Mouse (Mus musculus): ENCODE data around the gene Atp5e. TPM values are rescaled to one million over a fixed set of nuclear protein-coding genes. Genes with fewer than 3 reads are reported as not detected.
A peak's percentile ranks its signal among the peaks of the same experiment; 100 is the strongest.

Gene Atp5e
- polyA plus RNA-seq, 1 experiment from 2014 or later, result 832 TPM

- Histone ChIP-seq H3K27me3 (no peaks in the 10 kb centered on the region), H3K9me3 (replicated peaks) (no peaks in the 10 kb centered on the region), H3K9ac (no peak overlapping the region), H3K4me1 (peaks cover 20% of the 10 kb centered on the region), H3K27ac (no peak overlapping the region), H3K4me3 (no peak overlapping the region), H3K36me3 (ENCODE audit: poor library complexity, severe bottlenecking) (peaks cover 15% of the 10 kb centered on the region; the same call in 1 of the 2 replicates), H3K4me2 (no peak overlapping the region)
- 96% methylated on average over 9 of the region's 9 CpGs for WGBS
- no peak for ATAC-seq
Measured at GRCm38 (mm10) chr2:174434943-174435342, 29.0 kb downstream of the Atp5e start.

GRCm38 (mm10) chr2:174428996-174429591 is 34.8 kb downstream of the Atp5e start:
- Histone ChIP-seq H3K9ac (peak overlapping the region; percentile 16; the same call in 1 of the 2 replicates), H3K9me3 (replicated peaks) (no peaks in the 10 kb centered on the region), H3K27me3 (no peaks in the 10 kb centered on the region), H3K4me1 (peaks cover 11% of the 10 kb centered on the region), H3K4me3 (no peak overlapping the region), H3K27ac (peak overlapping the region; percentile 40; the same call in 1 of the 2 replicates), H3K36me3 (ENCODE audit: poor library complexity, severe bottlenecking) (peaks cover 61% of the 10 kb centered on the region), H3K4me2 (no peak overlapping the region)
- 32% methylated on average over 10 of the region's 10 CpGs for WGBS
- ATAC-seq, result peak; percentile 57

GRCm38 (mm10) chr2:174428076-174428835 is 35.6 kb downstream of the Atp5e start:
- peak overlapping the region; percentile 40; the same call in 1 of the 2 replicates for H3K27ac ChIP-seq
- no peak overlapping the region for H3K4me3 ChIP-seq
- 78% methylated on average over 18 of the region's 18 CpGs for WGBS
- H3K4me1 ChIP-seq, result peaks cover 11% of the 10 kb centered on the region
- no peak for ATAC-seq
- no peak overlapping the region for H3K4me2 ChIP-seq
- peaks cover 65% of the 10 kb centered on the region for H3K36me3 ChIP-seq (ENCODE audit: poor library complexity, severe bottlenecking)
- no peaks in the 10 kb centered on the region for H3K9me3 ChIP-seq (replicated peaks)
- H3K9ac ChIP-seq, result no peak overlapping the region
- H3K27me3 ChIP-seq, result no peaks in the 10 kb centered on the region

- no peak overlapping the region for H3K27ac ChIP-seq
- no peak for ATAC-seq
- H3K4me2 ChIP-seq, result no peak overlapping the region
- H3K4me3 ChIP-seq, result no peak overlapping the region
- H3K9ac ChIP-seq, result no peak overlapping the region
- 98% methylated on average over 12 of the region's 12 CpGs for WGBS
- peaks cover 11% of the 10 kb centered on the region for H3K4me1 ChIP-seq
- no peaks in the 10 kb centered on the region for H3K9me3 ChIP-seq (replicated peaks)
- H3K36me3 ChIP-seq (ENCODE audit: poor library complexity, severe bottlenecking), result peaks cover 78% of the 10 kb centered on the region
- H3K27me3 ChIP-seq, result no peaks in the 10 kb centered on the region
Measured at GRCm38 (mm10) chr2:174426856-174427255, 37.0 kb downstream of the Atp5e start.

- WGBS, result 90% methylated on average over 11 of the region's 11 CpGs
- no peak overlapping the region for H3K4me2 ChIP-seq
- no peak overlapping the region for H3K9ac ChIP-seq
- H3K27me3 ChIP-seq, result no peaks in the 10 kb centered on the region
- H3K36me3 ChIP-seq (ENCODE audit: poor library complexity, severe bottlenecking), result peaks cover 99% of the 10 kb centered on the region
- no peak overlapping the region for H3K27ac ChIP-seq
- H3K4me1 ChIP-seq, result peaks cover 10% of the 10 kb centered on the region
- ATAC-seq, result no peak
- H3K9me3 ChIP-seq (replicated peaks), result no peaks in the 10 kb centered on the region
- no peak overlapping the region for H3K4me3 ChIP-seq
Measured at GRCm38 (mm10) chr2:174424301-174425085, 39.4 kb downstream of the Atp5e start.

GRCm38 (mm10) chr2:174421107-174421506 is 42.8 kb downstream of the Atp5e start:
- Histone ChIP-seq H3K27me3 (no peaks in the 10 kb centered on the region), H3K4me1 (peaks cover 12% of the 10 kb centered on the region), H3K9ac (no peak overlapping the region), H3K9me3 (replicated peaks) (no peaks in the 10 kb centered on the region), H3K27ac (no peak overlapping the region), H3K4me2 (no peak overlapping the region), H3K36me3 (ENCODE audit: poor library complexity, severe bottlenecking) (peaks cover 67% of the 10 kb centered on the region), H3K4me3 (no peak overlapping the region)
- 87% methylated on average over 6 of the region's 6 CpGs for WGBS
- ATAC-seq, result no peak

- WGBS, result under 1% methylated on average over 40 of the region's 40 CpGs
- H3K36me3 ChIP-seq (ENCODE audit: poor library complexity, severe bottlenecking), result peaks cover 14% of the 10 kb centered on the region
- peaks cover 13% of the 10 kb centered on the region for H3K4me1 ChIP-seq
- no peaks in the 10 kb centered on the region for H3K27me3 ChIP-seq
- no peaks in the 10 kb centered on the region for H3K9me3 ChIP-seq (replicated peaks)
- no peak within 1 kb of the TSS for H3K27ac ChIP-seq
- H3K4me3 ChIP-seq, result peak within 1 kb of the TSS; percentile 87
- ATAC-seq, result peak; percentile 95
- H3K9ac ChIP-seq, result peak within 1 kb of the TSS; percentile 85
- H3K4me2 ChIP-seq, result peak within 1 kb of the TSS; percentile 86
Measured at GRCm38 (mm10) chr2:174415731-174416310, 48.1 kb downstream of the Atp5e start, which contains the start of gene Nelfcd. Gene Nelfcd, plus strand, starts transcription at chr2:174415804.

- H3K4me3 ChIP-seq, result peak overlapping the region; percentile 87
- ATAC-seq, result no peak
- peaks cover 9% of the 10 kb centered on the region for H3K36me3 ChIP-seq (ENCODE audit: poor library complexity, severe bottlenecking)
- H3K4me1 ChIP-seq, result peaks cover 13% of the 10 kb centered on the region
- H3K9ac ChIP-seq, result no peak overlapping the region
- H3K4me2 ChIP-seq, result peak overlapping the region; percentile 86
- no peaks in the 10 kb centered on the region for H3K27me3 ChIP-seq
- no peak overlapping the region for H3K27ac ChIP-seq
- H3K9me3 ChIP-seq (replicated peaks), result no peaks in the 10 kb centered on the region
- WGBS, result 48% methylated on average over 18 of the region's 18 CpGs
Measured at GRCm38 (mm10) chr2:174415001-174415730, 48.7 kb downstream of the Atp5e start.

- Histone ChIP-seq H3K4me2 (no peak overlapping the region), H3K27me3 (no peaks in the 10 kb centered on the region), H3K27ac (no peak overlapping the region), H3K4me1 (peaks cover 13% of the 10 kb centered on the region), H3K4me3 (no peak overlapping the region), H3K36me3 (ENCODE audit: poor library complexity, severe bottlenecking) (no peaks in the 10 kb centered on the region), H3K9ac (no peak overlapping the region), H3K9me3 (replicated peaks) (no peaks in the 10 kb centered on the region)
- ATAC-seq, result no peak
- WGBS, result 87% methylated on average over 7 of the region's 7 CpGs
Measured at GRCm38 (mm10) chr2:174413127-174413526, 50.8 kb downstream of the Atp5e start.
